Mouse (Mus musculus) heart, adult 2 months (tissue): ENCODE data around the gene Lamp2. TPM values are rescaled to one million over a fixed set of nuclear protein-coding genes. Genes with fewer than 3 reads are reported as not detected.

ENCODE experiments used
- DNase-seq, 2 experiments: peaks; one replicate each; pipeline ENCODE4 v3.0.0; 2021
- H3K27ac ChIP-seq: fragments of 200-600 bp; 2 replicates; pipeline ENCODE4 v1.8.1; 2022
- H3K27me3 ChIP-seq: fragments of 200-500 bp; 2 replicates; pipeline ENCODE4 v1.6.1; 2012; ENCODE audit warnings: mild to moderate bottlenecking, low read length, inconsistent platforms, mixed read lengths; ENCODE audit not compliant: control insufficient read depth, insufficient read depth
- H3K36me3 ChIP-seq: fragments of 200-500 bp; 2 replicates; pipeline ENCODE4 v1.6.1; 2012; ENCODE audit warnings: low read length, inconsistent platforms; ENCODE audit not compliant: control insufficient read depth, insufficient read depth
- H3K4me1 ChIP-seq: fragments of 200-500 bp; 2 replicates; pipeline ENCODE4 v1.6.1; 2011; ENCODE audit warnings: low read length; ENCODE audit not compliant: control insufficient read depth, insufficient read depth
- H3K4me3 ChIP-seq: fragments of 200-600 bp; 2 replicates; pipeline ENCODE4 v1.8.1; 2022
- H3K79me2 ChIP-seq: fragments of 200-500 bp; replicated peaks from 2 replicates; pipeline ENCODE4 v1.6.1; 2012; ENCODE audit warnings: mild to moderate bottlenecking, inconsistent platforms, low read length, moderate library complexity, mixed read lengths; ENCODE audit not compliant: control insufficient read depth, insufficient read depth
- H3K9ac ChIP-seq: fragments of 200-500 bp; 2 replicates; pipeline ENCODE4 v1.6.1; 2012; ENCODE audit warnings: low read depth, mild to moderate bottlenecking, control low read depth, inconsistent platforms, low read length, mixed read lengths
- CTCF ChIP-seq: fragments of 200-600 bp; IDR thresholded peaks from 2 replicates; pipeline ENCODE4 v1.8.1; 2022; ENCODE audit warnings: antibody characterized with exemption, mild to moderate bottlenecking, moderate library complexity
- EP300 ChIP-seq: fragments of 200-500 bp; IDR thresholded peaks from 2 replicates; pipeline ENCODE4 v1.6.1; 2011; ENCODE audit warnings: low read depth, low read length, control low read depth; ENCODE audit not compliant: insufficient read depth
- POLR2A ChIP-seq: fragments of 200-500 bp; IDR thresholded peaks from 2 replicates; pipeline ENCODE4 v1.6.1; 2011; ENCODE audit warnings: mild to moderate bottlenecking, low read depth, low read length, control low read depth; ENCODE audit not compliant: insufficient read depth
- WGBS: fragments of 180-500 bp; shearing (Covaris S2); methylation state at CpG from one replicate; pipeline ENCODE4 v1.1.7; 2018; 5-methylcytosine and 5-hydroxymethylcytosine counted together
- intact Hi-C: fragments of 180-260 bp; cut with DNase I; formaldehyde crosslinking; loops from one replicate; pipeline ENCODE4 v1.15.1; 2025
- polyA plus RNA-seq: library from polyadenylated mRNA; depleted of rRNA; stranded (reverse); fragments of >200 nt; gene quantifications from 2 replicates; pipeline ENCODE4 v1.2.3, GENCODE M21; 2012
- total RNA-seq, 2 experiments: library from RNA; stranded (reverse); gene quantifications; 2 replicates each; pipeline ENCODE4 v1.2.3; 2021

The Lamp2 gene
- total and polyA plus RNA-seq, 3 experiments, result 59.2 to 149 (median 116) TPM

- H3K9ac ChIP-seq, result no peak overlapping the region
- H3K36me3 ChIP-seq, result no peaks in the 10 kb centered on the region
- peak overlapping the region; percentile 91 for H3K27ac ChIP-seq
- peak overlapping the region; percentile 36 for H3K4me3 ChIP-seq
- WGBS, result 19% methylated on average over 10 of the region's 10 CpGs
- DNase-seq, result no peak
- no peaks in the 10 kb centered on the region for H3K27me3 ChIP-seq
- TF ChIP-seq CTCF (no peak), EP300 (no peak), POLR2A (no peak)
- no peaks in the 10 kb centered on the region for H3K4me1 ChIP-seq
- no peaks in the 10 kb centered on the region for H3K79me2 ChIP-seq
- intact Hi-C loops, result loop anchor here (1.0 kb wide), 1 partner anchor 17 kb away; the partner anchor contains the start of gene Lamp2
Measured at GRCm38 (mm10) chrX:38473164-38473536, 16.9 kb upstream of the Lamp2 start.

GRCm38 (mm10) chrX:38466236-38466635, 10.0 kb upstream of the Lamp2 start:
- Histone ChIP-seq H3K4me3 (no peak overlapping the region), H3K79me2 (no peaks in the 10 kb centered on the region), H3K36me3 (no peaks in the 10 kb centered on the region), H3K4me1 (no peaks in the 10 kb centered on the region), H3K27ac (no peak overlapping the region), H3K27me3 (no peaks in the 10 kb centered on the region), H3K9ac (no peak overlapping the region)
- DNase-seq, result no peak
- TF ChIP-seq EP300 (no peak), CTCF (no peak), POLR2A (no peak)
- intact Hi-C loops, result no loop called here

GRCm38 (mm10) chrX:38463160-38463559, 6.9 kb upstream of the Lamp2 start:
- 97% methylated on average over 2 of the region's 2 CpGs for WGBS
- no peaks in the 10 kb centered on the region for H3K79me2 ChIP-seq
- H3K27ac ChIP-seq, result no peak overlapping the region
- TF ChIP-seq CTCF (no peak), EP300 (no peak), POLR2A (no peak)
- no peak overlapping the region for H3K4me3 ChIP-seq
- intact Hi-C loops, result no loop called here
- H3K9ac ChIP-seq, result no peak overlapping the region
- DNase-seq, result no peak
- no peaks in the 10 kb centered on the region for H3K27me3 ChIP-seq
- H3K4me1 ChIP-seq, result peaks cover 2% of the 10 kb centered on the region; the same call in 1 of the 2 replicates
- H3K36me3 ChIP-seq, result no peaks in the 10 kb centered on the region

- H3K9ac ChIP-seq, result no peak overlapping the region
- TF ChIP-seq CTCF (no peak), EP300 (no peak), POLR2A (no peak)
- no peak overlapping the region for H3K4me3 ChIP-seq
- no peak overlapping the region for H3K27ac ChIP-seq
- 74% methylated on average over 5 of the region's 5 CpGs for WGBS
- H3K27me3 ChIP-seq, result no peaks in the 10 kb centered on the region
- no peaks in the 10 kb centered on the region for H3K79me2 ChIP-seq
- intact Hi-C loops, result no loop called here
- no peak for DNase-seq
- no peaks in the 10 kb centered on the region for H3K36me3 ChIP-seq
- H3K4me1 ChIP-seq, result peaks cover 2% of the 10 kb centered on the region; the same call in 1 of the 2 replicates
Measured at GRCm38 (mm10) chrX:38462101-38462500, 5.8 kb upstream of the Lamp2 start.

- no peak for DNase-seq
- peaks cover 2% of the 10 kb centered on the region; the same call in 1 of the 2 replicates for H3K4me1 ChIP-seq
- intact Hi-C loops, result no loop called here
- TF ChIP-seq CTCF, result no peak
- no peak for TF ChIP-seq POLR2A
- TF ChIP-seq EP300, result no peak
- no peaks in the 10 kb centered on the region for H3K36me3 ChIP-seq
- H3K27ac ChIP-seq, result peak overlapping the region; percentile 31; the same call in 1 of the 2 replicates
- H3K9ac ChIP-seq, result no peak overlapping the region
- H3K27me3 ChIP-seq, result no peaks in the 10 kb centered on the region
- H3K4me3 ChIP-seq, result no peak overlapping the region
- H3K79me2 ChIP-seq, result no peaks in the 10 kb centered on the region
- 47% methylated on average over 3 of the region's 3 CpGs for WGBS
Measured at GRCm38 (mm10) chrX:38460887-38461286, 4.6 kb upstream of the Lamp2 start.

GRCm38 (mm10) chrX:38459076-38459475, 2.8 kb upstream of the Lamp2 start:
- no peak for DNase-seq
- 86% methylated on average over 8 of the region's 8 CpGs for WGBS

More at GRCm38 (mm10) chrX:38459076-38459475, 2.8 kb upstream of the Lamp2 start:
- TF ChIP-seq CTCF, result no peak
- TF ChIP-seq EP300, result no peak
- TF ChIP-seq POLR2A, result no peak
- H3K9ac ChIP-seq, result no peak overlapping the region
- no peak overlapping the region for H3K4me3 ChIP-seq
- H3K4me1 ChIP-seq, result peaks cover 3% of the 10 kb centered on the region
- intact Hi-C loops, result loop anchor here (5.0 to 10.0 kb wide), 2 partner anchors 103 to 146 kb away; partner anchors contain the start of gene Mcts1
- H3K36me3 ChIP-seq, result peaks cover 4% of the 10 kb centered on the region; the same call in 1 of the 2 replicates
- no peak overlapping the region for H3K27ac ChIP-seq
- H3K79me2 ChIP-seq, result no peaks in the 10 kb centered on the region
- H3K27me3 ChIP-seq, result no peaks in the 10 kb centered on the region
